Mouse (Mus musculus) heart, adult 8-10 months (tissue): Measurements from ENCODE around the gene Lrrc8d. TPM values are rescaled to one million over a fixed set of nuclear protein-coding genes. Genes with fewer than 3 reads are reported as not detected.

ENCODE experiments used
- DNase-seq: peaks from one replicate; pipeline ENCODE4 v3.0.0; 2022; ENCODE audit warnings: low spot score
- total RNA-seq, 4 experiments: library from RNA; stranded (reverse); gene quantifications; 2 replicates each; pipeline ENCODE4 v1.2.4; 2022

The Lrrc8d gene
- total RNA-seq, 4 experiments from 2014 or later = 7.2 to 11.1 (median 9.0) TPM

GRCm38 (mm10) chr5:105715531-105716124 lies 15.9 kb downstream of the Lrrc8d start:
- no peak for DNase-seq

GRCm38 (mm10) chr5:105717294-105717693 lies 17.5 kb downstream of the Lrrc8d start:
- DNase-seq = no peak

GRCm38 (mm10) chr5:105718138-105718670 lies 18.4 kb downstream of the Lrrc8d start:
- DNase-seq = peak; percentile 71

GRCm38 (mm10) chr5:105721267-105721666 lies 21.5 kb downstream of the Lrrc8d start:
- no peak for DNase-seq

GRCm38 (mm10) chr5:105722807-105723206 lies 23.0 kb downstream of the Lrrc8d start:
- DNase-seq = no peak

- peak; percentile 67 for DNase-seq
Observed at GRCm38 (mm10) chr5:105730193-105730831, 30.5 kb downstream of the Lrrc8d start.

- no peak for DNase-seq
Observed at GRCm38 (mm10) chr5:105731173-105731626, 31.4 kb downstream of the Lrrc8d start.

GRCm38 (mm10) chr5:105731627-105732432 lies 32.1 kb downstream of the Lrrc8d start:
- DNase-seq = peak; percentile 61

GRCm38 (mm10) chr5:105732433-105732891 lies 32.7 kb downstream of the Lrrc8d start:
- DNase-seq = peak; percentile 28

- DNase-seq = no peak
Observed at GRCm38 (mm10) chr5:105733226-105733625, 33.5 kb downstream of the Lrrc8d start.

GRCm38 (mm10) chr5:105736365-105736764 lies 36.6 kb downstream of the Lrrc8d start:
- no peak for DNase-seq

- no peak for DNase-seq
Observed at GRCm38 (mm10) chr5:105737145-105737544, 37.4 kb downstream of the Lrrc8d start.

- DNase-seq = no peak
Observed at GRCm38 (mm10) chr5:105740437-105740836, 40.7 kb downstream of the Lrrc8d start.

GRCm38 (mm10) chr5:105742641-105743040 lies 42.9 kb downstream of the Lrrc8d start:
- no peak for DNase-seq

- DNase-seq = peak; percentile 30
Observed at GRCm38 (mm10) chr5:105745324-105745723, 45.6 kb downstream of the Lrrc8d start.

- no peak for DNase-seq
Observed at GRCm38 (mm10) chr5:105745927-105746454, 46.2 kb downstream of the Lrrc8d start.

- no peak for DNase-seq
Observed at GRCm38 (mm10) chr5:105754803-105755202, 55.0 kb downstream of the Lrrc8d start.

- DNase-seq = no peak
Observed at GRCm38 (mm10) chr5:105755491-105755890, 55.7 kb downstream of the Lrrc8d start.

GRCm38 (mm10) chr5:105757978-105758377 lies 58.2 kb downstream of the Lrrc8d start:
- no peak for DNase-seq

- DNase-seq = no peak
Observed at GRCm38 (mm10) chr5:105758866-105759265, 59.1 kb downstream of the Lrrc8d start.

- peak; percentile 50 for DNase-seq
Observed at GRCm38 (mm10) chr5:105761848-105762482, 62.2 kb downstream of the Lrrc8d start.
